8 mouse cellular contexts compared by ENCODE assay signal in the genomic region with DNA sequence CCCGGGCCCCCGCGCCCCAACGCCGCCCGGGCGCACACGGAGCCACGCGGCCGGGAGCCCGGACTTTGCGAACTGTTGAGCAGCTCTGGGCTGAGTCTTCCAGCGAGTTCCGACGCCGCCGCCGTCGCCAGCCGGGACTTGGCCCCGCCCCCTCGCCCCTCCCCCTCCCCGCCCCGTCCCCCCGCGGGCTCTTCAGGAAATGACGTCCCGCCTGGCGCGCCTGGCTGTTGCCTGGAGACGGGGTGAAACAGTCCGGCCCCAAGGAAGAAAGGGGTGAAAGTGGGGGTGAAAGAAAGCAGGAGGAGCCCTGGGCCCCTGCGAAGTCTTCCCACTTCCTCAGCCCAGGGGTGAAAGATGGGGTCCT. TPM values are rescaled to one million over a fixed set of nuclear protein-coding genes. Genes with fewer than 3 reads are reported as not detected.
DNase-seq lines count a peak whose midpoint lies in the region; ATAC-seq and TF ChIP-seq lines count a peak whose summit lies in the region.

A gene (minus strand): TSS at position 77 of the 364 bp plus-strand sequence.

- peaks cover 2% of the 10 kb centered on the region; the same call in 1 of the 2 replicates for H3K9me3 ChIP-seq in erythroblast, embryonic 14.5 days (ENCODE audit: control insufficient read depth, low read length)
- no peaks in the 10 kb centered on the region for H3K9me3 ChIP-seq in embryonic facial prominence, embryonic 13.5 days
- H3K9me3 ChIP-seq in heart, embryonic 10.5 days = no peaks in the 10 kb centered on the region
- H3K9me3 ChIP-seq in kidney, embryonic 14.5 days (ENCODE audit: control insufficient read depth, low read length) = no peaks in the 10 kb centered on the region
- no peaks in the 10 kb centered on the region for H3K9me3 ChIP-seq in liver, embryonic 11.5 days (ENCODE audit: control insufficient read depth, low read length)

- peak within 1 kb of the TSS; percentile 57 for H3ac ChIP-seq in myocyte (ENCODE audit: control insufficient read depth, insufficient read length)

- H3K4me3 ChIP-seq in erythroblast, embryonic 14.5 days (replicated peaks) = peak within 1 kb of the TSS; percentile 44
- H3K4me3 ChIP-seq in embryonic facial prominence, embryonic 13.5 days = peak within 1 kb of the TSS; percentile 73
- peak within 1 kb of the TSS; percentile 82 for H3K4me3 ChIP-seq in heart, embryonic 10.5 days
- H3K4me3 ChIP-seq in kidney, embryonic 14.5 days (ENCODE audit: low read length) = peak within 1 kb of the TSS; percentile 59
- H3K4me3 ChIP-seq in liver, embryonic 11.5 days (ENCODE audit: low read depth, low read length) = peak within 1 kb of the TSS; percentile 66
- peak within 1 kb of the TSS; percentile 45 for H3K4me3 ChIP-seq in myocyte

- WGBS in embryonic facial prominence, embryonic 13.5 days = under 1% methylated on average over 34 of the region's 34 CpGs
- under 1% methylated on average over 33 of the region's 34 CpGs for WGBS in heart, embryonic 10.5 days
- under 1% methylated on average over 30 of the region's 34 CpGs for WGBS in kidney, embryonic 14.5 days
- 0% methylated on average over 25 of the region's 34 CpGs for WGBS in liver, embryonic 11.5 days

- ATAC-seq in erythroblast, adult 5-6 weeks (replicated peaks; ENCODE audit: low FRiP score, poor library complexity, severe bottlenecking) = no peak
- peak; percentile 80 for ATAC-seq in embryonic facial prominence, embryonic 13.5 days (ENCODE audit: insufficient number of reproducible peaks, insufficient read depth, low FRiP score, low TSS enrichment, low read depth)
- peak; percentile 71 for ATAC-seq in kidney, embryonic 14.5 days (ENCODE audit: low FRiP score, low TSS enrichment)
- peak; percentile 76 for ATAC-seq in liver, embryonic 11.5 days (replicated peaks; ENCODE audit: low FRiP score)

- peak within 1 kb of the TSS; percentile 44; the same call in 1 of the 2 replicates for H3K27ac ChIP-seq in embryonic facial prominence, embryonic 13.5 days
- H3K27ac ChIP-seq in heart, embryonic 10.5 days = peak within 1 kb of the TSS; percentile 87
- no peak within 1 kb of the TSS for H3K27ac ChIP-seq in kidney, embryonic 14.5 days (ENCODE audit: low read depth, low read length)
- no peak within 1 kb of the TSS for H3K27ac ChIP-seq in liver, embryonic 11.5 days (ENCODE audit: low read depth, low read length)

- DNase-seq in heart, embryonic 10.5 days (ENCODE audit: low spot score) = peak; percentile 91
- peak; percentile 76 for DNase-seq in liver, embryonic 11.5 days (ENCODE audit: low spot score)
- peak; percentile 31 to 77 for DNase-seq in spleen, postnatal 4 days (ENCODE audit: low spot score in 2 of 2)

- H3K4me2 ChIP-seq in embryonic facial prominence, embryonic 13.5 days = peak within 1 kb of the TSS; percentile 93
- peak within 1 kb of the TSS; percentile 96 for H3K4me2 ChIP-seq in kidney, embryonic 14.5 days (replicated peaks; ENCODE audit: low read depth, low read length)
- H3K4me2 ChIP-seq in liver, embryonic 11.5 days = peak within 1 kb of the TSS; percentile 86
- H3K4me2 ChIP-seq in myocyte (ENCODE audit: low read depth) = peak within 1 kb of the TSS; percentile 96

- TF ChIP-seq POLR2A in myocyte (IDR thresholded peaks at IDR 0.05; ENCODE audit: insufficient read length, low read depth) = peak; percentile 86

- peaks cover 62% of the 10 kb centered on the region for H3K27me3 ChIP-seq in erythroblast, embryonic 14.5 days (ENCODE audit: control insufficient read depth)
- peaks cover 24% of the 10 kb centered on the region for H3K27me3 ChIP-seq in embryonic facial prominence, embryonic 13.5 days
- peaks cover 40% of the 10 kb centered on the region for H3K27me3 ChIP-seq in heart, embryonic 10.5 days (ENCODE audit: insufficient read depth, poor library complexity, severe bottlenecking)
- peaks cover 6% of the 10 kb centered on the region for H3K27me3 ChIP-seq in kidney, embryonic 14.5 days (ENCODE audit: control insufficient read depth, insufficient read depth, low read length)
- H3K27me3 ChIP-seq in liver, embryonic 11.5 days (replicated peaks; ENCODE audit: control insufficient read depth, insufficient read depth, low read length) = peaks cover 44% of the 10 kb centered on the region
- H3K27me3 ChIP-seq in myocyte (ENCODE audit: control insufficient read depth, insufficient read depth, insufficient read length) = no peaks in the 10 kb centered on the region

- H3K4me1 ChIP-seq in erythroblast, embryonic 14.5 days (ENCODE audit: control insufficient read depth) = peaks cover 5% of the 10 kb centered on the region; the same call in 1 of the 2 replicates
- peaks cover 29% of the 10 kb centered on the region for H3K4me1 ChIP-seq in embryonic facial prominence, embryonic 13.5 days
- peaks cover 31% of the 10 kb centered on the region for H3K4me1 ChIP-seq in heart, embryonic 10.5 days
- H3K4me1 ChIP-seq in kidney, embryonic 14.5 days (ENCODE audit: control insufficient read depth, insufficient read depth, low read length) = peaks cover 12% of the 10 kb centered on the region
- H3K4me1 ChIP-seq in liver, embryonic 11.5 days (replicated peaks; ENCODE audit: control insufficient read depth, insufficient read depth, low read length) = peaks cover 11% of the 10 kb centered on the region; the same call in 1 of the 2 replicates

- H3K36me3 ChIP-seq in erythroblast, embryonic 14.5 days (ENCODE audit: control insufficient read depth) = no peaks in the 10 kb centered on the region
- no peaks in the 10 kb centered on the region for H3K36me3 ChIP-seq in embryonic facial prominence, embryonic 13.5 days
- no peaks in the 10 kb centered on the region for H3K36me3 ChIP-seq in heart, embryonic 10.5 days
- H3K36me3 ChIP-seq in kidney, embryonic 14.5 days (ENCODE audit: control insufficient read depth, insufficient read depth, low read length) = no peaks in the 10 kb centered on the region
- no peaks in the 10 kb centered on the region for H3K36me3 ChIP-seq in liver, embryonic 11.5 days (ENCODE audit: control insufficient read depth, insufficient read depth, low read length)
- H3K36me3 ChIP-seq in myocyte (ENCODE audit: control insufficient read depth, insufficient read depth) = no peaks in the 10 kb centered on the region

- no peaks in the 10 kb centered on the region for H3K79me2 ChIP-seq in myocyte (ENCODE audit: control insufficient read depth, insufficient read depth)

- H3K9ac ChIP-seq in embryonic facial prominence, embryonic 13.5 days = peak within 1 kb of the TSS; percentile 78
- peak within 1 kb of the TSS; percentile 67 for H3K9ac ChIP-seq in kidney, embryonic 14.5 days (ENCODE audit: low read depth, low read length)
- peak within 1 kb of the TSS; percentile 60 for H3K9ac ChIP-seq in liver, embryonic 11.5 days (ENCODE audit: low read depth, low read length)

TF ChIP-seq in myocyte, 11 proteins besides CTCF, POLR2A, EP300 and RAD21:
- TF ChIP-seq SRF (IDR thresholded peaks at IDR 0.05; ENCODE audit: control insufficient read depth, insufficient read length, low read depth) (no peak), CEBPB (IDR thresholded peaks at IDR 0.05; ENCODE audit: insufficient read depth, poor library complexity, severe bottlenecking) (no peak), POLR2AphosphoS2 (IDR thresholded peaks at IDR 0.05; ENCODE audit: insufficient read length, low read depth) (peak; percentile 53), TCF12 (IDR thresholded peaks at IDR 0.05; ENCODE audit: insufficient read depth, poor library complexity, severe bottlenecking) (no peak), E2F4 (IDR thresholded peaks at IDR 0.05; ENCODE audit: insufficient read depth) (no peak), MYOG (IDR thresholded peaks at IDR 0.05; ENCODE audit: control insufficient read depth in 1 of 3, insufficient read depth in 1 of 3, insufficient read length in 2 of 3, low read depth in 2 of 3) (no peak)

RNA-seq across cellular contexts. Expression of the gene that starts here (rescaled TPM):
- 0.02 and 0.04 TPM in 2 replicates for polyA plus RNA-seq in erythroblast, embryonic 14.5 days (2012)
- 0.38 TPM in 1 of 2 replicates, not detected in the other for total RNA-seq in erythroblast, adult 5-6 weeks (2015; ENCODE audit: low replicate concordance)
- total RNA-seq in erythroblast, adult 5-6 weeks (2017; ENCODE audit: low replicate concordance) = not detected in 2 replicates
- polyA plus RNA-seq in embryonic facial prominence, embryonic 13.5 days (2015; fragmentation: Nextera tagmentation; extraction: Ambion mirVana) = 4.2 and 5.9 TPM in 2 replicates
- polyA plus RNA-seq in heart, embryonic 10.5 days (2016; fragmentation: Nextera tagmentation; extraction: Ambion mirVana) = 4.0 and 5.3 TPM in 2 replicates
- polyA plus RNA-seq in kidney, embryonic 14.5 days (2014; fragmentation: Nextera tagmentation; extraction: Ambion mirVana) = 8.0 and 8.7 TPM in 2 replicates
- 2.0 and 2.4 TPM in 2 replicates for polyA plus RNA-seq in liver, embryonic 11.5 days (2014; fragmentation: Nextera tagmentation; extraction: Ambion mirVana)
- polyA plus RNA-seq in myocyte (2012; fragmentation: generic; extraction: Trizol) = 18.8 TPM

Comparison
In these comparisons a context has a peak if more than half of its experiments do, and no peak if none do; other contexts are left out.
1. H3K27ac ChIP-seq: peak in embryonic facial prominence, embryonic 13.5 days (single experiment) and heart, embryonic 10.5 days (single experiment); none in kidney, embryonic 14.5 days (single experiment) and liver, embryonic 11.5 days (single experiment).
2. Peak in every context shown above with its lines, with median percentiles within 50 percentile points of each other: H3K4me3 ChIP-seq, H3K4me2 ChIP-seq, H3K9ac ChIP-seq and DNase-seq.